Mouse (Mus musculus) MEL (cell line): ENCODE data around the gene BC052040.

Source experiments
- BHLHE40 ChIP-seq: IDR thresholded peaks from 2 replicates; pipeline ENCODE4 v1.6.1; 2012; ENCODE audit warnings: low read depth, mild to moderate bottlenecking, inconsistent platforms, low read length, improper control_type of control experiment, borderline replicate concordance
- CHD1 ChIP-seq: IDR thresholded peaks from 2 replicates; pipeline ENCODE4 v1.6.1; 2012; ENCODE audit warnings: low read depth, mild to moderate bottlenecking, inconsistent platforms, low read length, improper control_type of control experiment
- CTCF ChIP-seq, 3 experiments: IDR thresholded peaks in 2 of 3; conservative IDR thresholded peaks in 1 of 3; 2 replicates each; pipeline ENCODE4 v1.5.1; 2011 to 2012; ENCODE audit warnings: low read length in 3 of 3, low read depth in 2 of 3, mild to moderate bottlenecking in 2 of 3, improper control_type of control experiment in 1 of 3, inconsistent platforms in 1 of 3, mixed read lengths in 1 of 3, moderate library complexity in 1 of 3; ENCODE audit not compliant: control insufficient read depth in 1 of 3, insufficient read depth in 1 of 3, poor library complexity in 1 of 3, severe bottlenecking in 1 of 3
- ELF1 ChIP-seq: IDR thresholded peaks from 2 replicates; pipeline ENCODE4 v1.6.1; 2014; ENCODE audit warnings: low read depth, mild to moderate bottlenecking, inconsistent platforms, low read length, improper control_type of control experiment, moderate library complexity
- EP300 ChIP-seq, 2 experiments: IDR thresholded peaks; 2 replicates each; pipeline ENCODE4 v1.6.1; 2011; ENCODE audit warnings: improper control_type of control experiment in 2 of 2, low read length in 2 of 2, low read depth in 1 of 2, mild to moderate bottlenecking in 1 of 2
- HCFC1 ChIP-seq: IDR thresholded peaks from 2 replicates; pipeline ENCODE4 v1.6.1; 2012; ENCODE audit warnings: low read depth, mild to moderate bottlenecking, inconsistent platforms, low read length, improper control_type of control experiment, moderate library complexity
- POLR2A ChIP-seq, 2 experiments: IDR thresholded peaks; 2 replicates each; pipeline ENCODE4 v1.6.1; 2011 to 2012; ENCODE audit warnings: low read length in 2 of 2, mild to moderate bottlenecking in 2 of 2, control low read depth in 1 of 2, improper control_type of control experiment in 1 of 2, low read depth in 1 of 2, moderate library complexity in 1 of 2; ENCODE audit not compliant: control insufficient read depth in 1 of 2, insufficient read depth in 1 of 2, poor library complexity in 1 of 2
- TAL1 ChIP-seq: IDR thresholded peaks from 2 replicates; pipeline ENCODE4 v1.6.1; 2012; ENCODE audit warnings: mild to moderate bottlenecking, inconsistent platforms, low read length, moderate library complexity, mixed read lengths
- TCF12 ChIP-seq: IDR thresholded peaks from 2 replicates; pipeline ENCODE4 v1.6.1; 2014; ENCODE audit warnings: low read depth, mild to moderate bottlenecking, inconsistent platforms, low read length, improper control_type of control experiment, moderate library complexity
- USF2 ChIP-seq, 2 experiments: IDR thresholded peaks; 2 replicates each; pipeline ENCODE4 v1.6.1; 2011 to 2012; ENCODE audit warnings: improper control_type of control experiment in 2 of 2, low read length in 2 of 2, borderline replicate concordance in 1 of 2, inconsistent platforms in 1 of 2, low read depth in 1 of 2, mild to moderate bottlenecking in 1 of 2; ENCODE audit not compliant: insufficient read depth in 1 of 2
- ZC3H11A ChIP-seq: IDR thresholded peaks from 2 replicates; pipeline ENCODE4 v1.6.1; 2012; ENCODE audit warnings: low read depth, mild to moderate bottlenecking, inconsistent platforms, low read length, improper control_type of control experiment
- ZMIZ1 ChIP-seq: IDR thresholded peaks from 2 replicates; pipeline ENCODE4 v1.6.1; 2012; ENCODE audit warnings: low read depth, mild to moderate bottlenecking, inconsistent platforms, low read length, improper control_type of control experiment, moderate library complexity

DNA sequence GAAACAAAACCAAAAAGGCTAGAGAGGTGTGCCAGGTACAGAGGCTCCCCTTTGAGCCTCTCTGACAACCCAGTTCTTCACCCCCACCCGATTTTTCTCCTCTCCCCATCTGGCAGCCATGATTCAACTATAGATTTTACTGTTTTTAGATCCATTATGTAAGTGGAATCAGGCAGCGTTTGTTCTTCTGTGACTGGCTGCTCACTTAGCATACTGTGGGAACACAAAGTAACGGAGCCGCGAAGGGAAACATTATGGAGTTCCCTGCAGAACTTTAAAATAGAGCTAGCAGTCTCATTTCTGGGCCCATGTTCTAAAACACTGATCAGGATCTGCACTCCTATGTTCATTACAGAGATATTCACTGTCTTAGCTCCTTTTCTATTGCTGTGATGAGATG, 240.8 kb downstream of the BC052040 start:
- TF ChIP-seq TAL1 = no peak
- no peak for TF ChIP-seq CTCF (IDR thresholded peaks at IDR 0.05 in 2 of 3, conservative IDR thresholded peaks at IDR 0.05 in 1 of 3; ENCODE audit: control insufficient read depth in 1 of 3, insufficient read depth in 1 of 3, low read depth in 2 of 3, low read length in 3 of 3, poor library complexity in 1 of 3, severe bottlenecking in 1 of 3)
- TF ChIP-seq HCFC1 = no peak
- TF ChIP-seq BHLHE40 = no peak
- no peak for TF ChIP-seq TCF12
- no peak for TF ChIP-seq ELF1
- TF ChIP-seq POLR2A (IDR thresholded peaks at IDR 0.05; ENCODE audit: control insufficient read depth in 1 of 2, insufficient read depth in 1 of 2, low read depth in 1 of 2, low read length in 2 of 2, poor library complexity in 1 of 2) = no peak
- no peak for TF ChIP-seq EP300 (IDR thresholded peaks at IDR 0.05; ENCODE audit: low read depth in 1 of 2, low read length in 2 of 2)
- TF ChIP-seq ZMIZ1 = no peak
- TF ChIP-seq ZC3H11A = no peak
- TF ChIP-seq CHD1 = no peak
- no peak for TF ChIP-seq USF2 (IDR thresholded peaks at IDR 0.05; ENCODE audit: borderline replicate concordance in 1 of 2, insufficient read depth in 1 of 2, low read depth in 1 of 2, low read length in 2 of 2)
